Comparison of ENCODE assay signal across 23 mouse cellular contexts in genomic region chrX:156171587-156171986, GRCm38 (mm10).
"Had no signal": no experiment of that assay in that cellular context is flagged by ENCODE, and none has a peak within 500 bp of the region (broad histone marks: within the 10 kb centered on the region; RNA-seq: fewer than 3 reads in every experiment).

No protein-coding gene starts in this region.

- H3K9me3 ChIP-seq: forebrain, embryonic 15.5 days; hindbrain, embryonic 13.5 days; hindbrain, embryonic 15.5 days; kidney, embryonic 15.5 days; limb, embryonic 13.5 days; limb, embryonic 15.5 days; liver, embryonic 12.5 days had no signal

- H3K36me3 ChIP-seq: forebrain, embryonic 15.5 days; hindbrain, embryonic 13.5 days; hindbrain, embryonic 15.5 days; kidney, embryonic 15.5 days; limb, embryonic 13.5 days; limb, embryonic 15.5 days; liver, embryonic 12.5 days had no signal

- H3K4me3 ChIP-seq: forebrain, embryonic 15.5 days; hindbrain, embryonic 13.5 days; hindbrain, embryonic 15.5 days; kidney, embryonic 15.5 days; limb, embryonic 13.5 days; limb, embryonic 15.5 days; liver, embryonic 12.5 days had no signal

- ATAC-seq: forebrain, embryonic 15.5 days; forebrain, postnatal 0 days; hindbrain, postnatal 0 days; intestine, embryonic 16.5 days; liver, embryonic 12.5 days had no signal

- DNase-seq: forebrain, postnatal 0 days; gastrocnemius, postnatal 14 days; gastrocnemius, postnatal 36 days; kidney, adult 11 months; kidney, adult 2 months; kidney, adult 9 months; kidney, postnatal 14 days; kidney, postnatal 36 days; layer of hippocampus, adult 9-11 months; layer of hippocampus, postnatal 36 days; left cerebral cortex, postnatal 4 days; lung, adult 18-20 months had no signal

- H3K4me2 ChIP-seq: forebrain, embryonic 15.5 days; hindbrain, embryonic 13.5 days; hindbrain, embryonic 15.5 days; kidney, embryonic 15.5 days; limb, embryonic 13.5 days; limb, embryonic 15.5 days; liver, embryonic 12.5 days had no signal

- H3K4me1 ChIP-seq: forebrain, embryonic 15.5 days; hindbrain, embryonic 13.5 days; hindbrain, embryonic 15.5 days; kidney, embryonic 15.5 days; limb, embryonic 13.5 days; limb, embryonic 15.5 days; liver, embryonic 12.5 days had no signal

- H3K27ac ChIP-seq: forebrain, embryonic 15.5 days; hindbrain, embryonic 13.5 days; hindbrain, embryonic 15.5 days; hindbrain, postnatal 0 days; kidney, embryonic 15.5 days; kidney, postnatal 0 days; limb, embryonic 13.5 days; limb, embryonic 15.5 days; liver, embryonic 12.5 days; liver, embryonic 14.5 days had no signal

- H3K27me3 ChIP-seq: forebrain, embryonic 15.5 days; hindbrain, embryonic 13.5 days; hindbrain, embryonic 15.5 days; kidney, embryonic 15.5 days; limb, embryonic 13.5 days; limb, embryonic 15.5 days; liver, embryonic 12.5 days had no signal

- H3K9ac ChIP-seq: forebrain, embryonic 15.5 days; forebrain, postnatal 0 days; hindbrain, embryonic 13.5 days; hindbrain, embryonic 15.5 days; kidney, embryonic 15.5 days; limb, embryonic 13.5 days; limb, embryonic 15.5 days; liver, embryonic 12.5 days; liver, embryonic 14.5 days had no signal
